Mouse (Mus musculus): ENCODE measurements around the gene Pla2r1. TPM values are rescaled to one million over a fixed set of nuclear protein-coding genes. Genes with fewer than 3 reads are reported as not detected.

The Pla2r1 gene
- polyA plus RNA-seq (2015; fragmentation: Nextera tagmentation; extraction: Ambion mirVana): 10.4 and 14.3 TPM in 2 replicates

DNA sequence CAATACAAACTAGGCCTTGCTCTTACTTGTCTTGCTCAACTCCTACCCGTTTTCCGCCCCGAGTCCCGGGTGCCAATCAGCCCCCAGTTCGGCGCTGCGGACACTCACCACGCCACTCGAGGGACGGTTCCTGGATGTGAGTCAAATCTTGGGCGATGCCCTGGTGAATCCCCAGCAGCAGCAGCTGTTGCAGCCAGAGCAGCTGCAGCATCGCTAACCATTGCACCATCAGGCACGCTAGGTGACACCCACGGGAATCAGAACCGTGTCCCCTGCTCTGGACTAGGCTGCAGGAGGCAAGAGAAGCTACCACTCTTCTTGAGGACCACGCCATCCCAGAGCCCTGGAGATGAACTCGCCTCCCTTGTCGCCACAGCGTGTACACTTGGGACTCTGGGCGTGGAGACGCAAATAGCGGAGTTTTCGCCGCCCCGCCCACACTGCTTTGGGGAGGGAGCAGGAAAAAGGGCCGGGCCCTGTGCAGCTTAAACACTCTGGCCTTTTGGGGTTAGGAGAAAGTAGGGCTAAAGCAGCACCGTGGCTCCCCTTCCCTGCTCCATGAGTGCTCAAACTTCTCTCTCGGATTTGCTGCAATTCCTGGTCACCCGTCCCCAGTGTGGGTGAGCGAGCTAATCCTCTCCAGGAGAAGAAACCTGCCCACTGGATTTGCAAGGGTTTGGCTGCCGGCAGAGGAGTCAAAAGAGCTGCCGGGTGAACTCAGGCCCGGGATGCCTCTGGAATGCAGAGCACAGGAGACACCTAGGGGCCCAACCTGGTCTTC is at the start of gene Pla2r1:
TSS of gene Pla2r1 (minus strand) at position 407 of the 781 bp plus-strand sequence.

DNA sequence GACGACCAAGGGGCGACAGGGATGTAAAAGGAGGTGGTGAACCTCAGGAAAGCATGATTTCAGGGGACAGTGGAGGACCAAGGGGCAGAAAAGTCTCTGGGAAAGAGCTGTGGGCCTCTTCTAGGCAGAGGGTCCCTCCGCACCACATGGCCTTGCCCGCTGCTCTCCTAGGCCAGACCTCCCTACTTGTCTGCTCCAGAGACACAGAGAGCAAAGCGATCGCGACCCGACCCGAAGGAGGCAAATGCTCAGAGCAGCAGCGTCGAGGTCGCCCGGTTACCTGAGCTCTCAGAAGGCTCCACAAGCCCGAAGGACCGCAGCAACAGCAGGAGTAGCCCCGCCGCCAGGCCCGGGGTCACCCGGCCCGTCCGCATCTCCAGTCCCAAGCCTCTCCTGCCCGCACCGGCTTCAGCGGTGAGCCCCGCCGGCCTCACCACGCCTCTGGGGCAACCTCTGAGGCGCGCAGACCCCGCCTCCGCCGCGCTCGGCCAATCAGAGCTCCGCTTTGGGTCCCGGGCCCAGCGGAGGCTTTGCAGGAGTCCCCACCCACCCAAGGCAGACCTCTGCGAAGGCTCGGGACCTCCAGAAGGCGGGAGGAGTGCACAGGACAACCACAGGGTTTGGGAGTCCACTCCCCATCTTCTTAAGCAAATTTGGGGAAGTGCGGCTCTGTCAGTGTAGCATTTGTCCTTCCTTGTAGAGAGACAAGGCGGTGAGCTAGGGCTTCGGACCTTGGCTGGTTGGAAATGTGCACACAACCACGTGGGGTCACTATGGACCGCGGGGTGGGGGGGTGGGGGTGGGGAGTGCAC is 170.0 kb downstream of the Pla2r1 start, which contains the start of gene Ly75:
TSS of gene Ly75 (minus strand) at position 446 of the 812 bp plus-strand sequence.

Other genes with a start within 250 kb of the Pla2r1 start
- gene Ly75, start 170.0 kb downstream of the Pla2r1 start, polyA plus RNA-seq (2015; fragmentation: Nextera tagmentation; extraction: Ambion mirVana): 1.1 and 1.2 TPM in 2 replicates
- 5.0 and 10.0 TPM in 2 replicates for gene Itgb6, start 169.3 kb upstream of the Pla2r1 start, polyA plus RNA-seq (2015; fragmentation: Nextera tagmentation; extraction: Ambion mirVana)

Data from urinary bladder, postnatal 0 days (tissue).